Mouse (Mus musculus): ENCODE data around the gene Sp1. TPM values are rescaled to one million over a fixed set of nuclear protein-coding genes. Genes with fewer than 3 reads are reported as not detected.
A peak's percentile ranks its signal among the peaks of the same experiment; 100 is the strongest.

Sp1 gene
- polyA plus RNA-seq (2015; fragmentation: Nextera tagmentation; extraction: Ambion mirVana): 3.4 and 4.1 TPM in 2 replicates

- Histone ChIP-seq H3K9me3 (no peaks in the 10 kb centered on the region), H3K27ac (peak within 1 kb of the TSS; percentile 98), H3K4me3 (peak within 1 kb of the TSS; percentile 93), H3K27me3 (replicated peaks) (no peaks in the 10 kb centered on the region), H3K4me2 (peak within 1 kb of the TSS; percentile 57), H3K9ac (peak within 1 kb of the TSS; percentile 82), H3K4me1 (peaks cover 42% of the 10 kb centered on the region), H3K36me3 (replicated peaks) (peaks cover 26% of the 10 kb centered on the region)
- peak; percentile 99 for ATAC-seq (replicated peaks)
- under 1% methylated on average over 38 of the region's 38 CpGs for WGBS
These were observed at the start of gene Sp1 for GRCm38 (mm10) chr15:102405489-102406195. Sp1 (plus strand) TSS chr15:102406143.

- H3K9me3 ChIP-seq: no peaks in the 10 kb centered on the region
- H3K4me3 ChIP-seq: no peak overlapping the region
- H3K27me3 ChIP-seq (replicated peaks): peaks cover 38% of the 10 kb centered on the region
- H3K27ac ChIP-seq: no peak overlapping the region
- H3K36me3 ChIP-seq (replicated peaks): no peaks in the 10 kb centered on the region
- no peak overlapping the region for H3K9ac ChIP-seq
- peaks cover 25% of the 10 kb centered on the region for H3K4me1 ChIP-seq
- H3K4me2 ChIP-seq: peak overlapping the region; percentile 99; the same call in 1 of the 2 replicates
- no peak for ATAC-seq (replicated peaks)
- 27% methylated on average over 16 of the region's 16 CpGs for WGBS
These were observed 49.2 kb upstream of the Sp1 start for GRCm38 (mm10) chr15:102356501-102357325.

GRCm38 (mm10) chr15:102358126-102358525 lies 47.8 kb upstream of the Sp1 start:
- no peaks in the 10 kb centered on the region for H3K9me3 ChIP-seq
- H3K9ac ChIP-seq: no peak overlapping the region; the same call in 1 of the 2 replicates
- peaks cover 25% of the 10 kb centered on the region for H3K4me1 ChIP-seq
- H3K36me3 ChIP-seq (replicated peaks): no peaks in the 10 kb centered on the region
- WGBS: 4% methylated on average over 25 of the region's 25 CpGs
- peak overlapping the region; percentile 41 for H3K4me2 ChIP-seq
- peak overlapping the region; percentile 23 for H3K4me3 ChIP-seq
- H3K27me3 ChIP-seq (replicated peaks): peaks cover 41% of the 10 kb centered on the region
- no peak overlapping the region for H3K27ac ChIP-seq
- no peak for ATAC-seq (replicated peaks)

- Histone ChIP-seq H3K9me3 (no peaks in the 10 kb centered on the region), H3K9ac (no peak overlapping the region), H3K27ac (no peak overlapping the region), H3K4me1 (peaks cover 25% of the 10 kb centered on the region), H3K4me2 (no peak overlapping the region), H3K4me3 (no peak overlapping the region), H3K36me3 (replicated peaks) (no peaks in the 10 kb centered on the region), H3K27me3 (replicated peaks) (peaks cover 44% of the 10 kb centered on the region)
- 30% methylated on average over 5 of the region's 5 CpGs for WGBS
- no peak; the same call in 1 of the 2 replicates for ATAC-seq (replicated peaks)
These were observed 47.1 kb upstream of the Sp1 start for GRCm38 (mm10) chr15:102358834-102359233.

- no peak overlapping the region for H3K4me3 ChIP-seq
- H3K4me2 ChIP-seq: 0 out of 2 replicates have a peak overlapping the region, but pooled peaks have one; percentile 11
- H3K27me3 ChIP-seq (replicated peaks): peaks cover 25% of the 10 kb centered on the region
- H3K9me3 ChIP-seq: no peaks in the 10 kb centered on the region
- H3K27ac ChIP-seq: no peak overlapping the region
- 9% methylated on average over 14 of the region's 14 CpGs for WGBS
- ATAC-seq (replicated peaks): no peak
- H3K9ac ChIP-seq: no peak overlapping the region
- no peaks in the 10 kb centered on the region for H3K36me3 ChIP-seq (replicated peaks)
- peaks cover 20% of the 10 kb centered on the region for H3K4me1 ChIP-seq
These were observed 43.3 kb upstream of the Sp1 start for GRCm38 (mm10) chr15:102362648-102363047.

- H3K4me3 ChIP-seq: no peak overlapping the region
- H3K36me3 ChIP-seq (replicated peaks): no peaks in the 10 kb centered on the region
- H3K9ac ChIP-seq: no peak overlapping the region
- H3K4me2 ChIP-seq: no peak overlapping the region
- H3K4me1 ChIP-seq: peaks cover 11% of the 10 kb centered on the region
- no peaks in the 10 kb centered on the region for H3K9me3 ChIP-seq
- ATAC-seq (replicated peaks): no peak
- H3K27me3 ChIP-seq (replicated peaks): peaks cover 7% of the 10 kb centered on the region
- 98% methylated on average over 1 of the region's 1 CpGs for WGBS
- no peak overlapping the region for H3K27ac ChIP-seq
These were observed 41.3 kb upstream of the Sp1 start for GRCm38 (mm10) chr15:102364678-102365077.

GRCm38 (mm10) chr15:102366238-102366637 lies 39.7 kb upstream of the Sp1 start:
- Histone ChIP-seq H3K4me2 (peak overlapping the region; percentile 52), H3K9ac (no peak overlapping the region), H3K4me3 (peak overlapping the region; percentile 27; the same call in 1 of the 2 replicates), H3K36me3 (replicated peaks) (no peaks in the 10 kb centered on the region), H3K27me3 (replicated peaks) (peaks cover 21% of the 10 kb centered on the region), H3K4me1 (peaks cover 15% of the 10 kb centered on the region), H3K9me3 (no peaks in the 10 kb centered on the region), H3K27ac (no peak overlapping the region)
- ATAC-seq (replicated peaks): no peak
- 5% methylated on average over 7 of the region's 7 CpGs for WGBS

GRCm38 (mm10) chr15:102366733-102367344 lies 39.1 kb upstream of the Sp1 start, which contains the start of gene Sp7:
Sp7 (minus strand) TSS chr15:102367182.
- 6% methylated on average over 15 of the region's 15 CpGs for WGBS
- ATAC-seq (replicated peaks): no peak
- H3K27me3 ChIP-seq (replicated peaks): peaks cover 24% of the 10 kb centered on the region
- H3K9me3 ChIP-seq: no peaks in the 10 kb centered on the region
- peak within 1 kb of the TSS; percentile 52 for H3K4me2 ChIP-seq
- H3K4me3 ChIP-seq: peak within 1 kb of the TSS; percentile 27
- H3K36me3 ChIP-seq (replicated peaks): no peaks in the 10 kb centered on the region
- no peak within 1 kb of the TSS for H3K27ac ChIP-seq
- peaks cover 15% of the 10 kb centered on the region for H3K4me1 ChIP-seq
- 0 out of 2 replicates have a peak within 1 kb of the TSS, but pooled peaks have one; percentile 25 for H3K9ac ChIP-seq

GRCm38 (mm10) chr15:102369972-102370371 lies 36.0 kb upstream of the Sp1 start:
- H3K27ac ChIP-seq: no peak overlapping the region
- no peaks in the 10 kb centered on the region for H3K36me3 ChIP-seq (replicated peaks)
- peaks cover 15% of the 10 kb centered on the region for H3K4me1 ChIP-seq
- WGBS: 13% methylated on average over 13 of the region's 13 CpGs
- no peak overlapping the region for H3K4me2 ChIP-seq
- H3K27me3 ChIP-seq (replicated peaks): peaks cover 18% of the 10 kb centered on the region; the same call in 1 of the 2 replicates
- no peak overlapping the region for H3K9ac ChIP-seq
- no peak for ATAC-seq (replicated peaks)
- no peaks in the 10 kb centered on the region for H3K9me3 ChIP-seq
- H3K4me3 ChIP-seq: no peak overlapping the region

- peaks cover 24% of the 10 kb centered on the region; the same call in 1 of the 2 replicates for H3K27me3 ChIP-seq (replicated peaks)
- WGBS: 19% methylated on average over 10 of the region's 10 CpGs
- no peak overlapping the region for H3K9ac ChIP-seq
These were observed 35.2 kb upstream of the Sp1 start for GRCm38 (mm10) chr15:102370727-102371126.

GRCm38 (mm10) chr15:102376453-102377162 lies 29.3 kb upstream of the Sp1 start:
- no peaks in the 10 kb centered on the region for H3K36me3 ChIP-seq (replicated peaks)
- H3K4me2 ChIP-seq: peak overlapping the region; percentile 98
- 0 out of 2 replicates have a peak overlapping the region, but pooled peaks have one; percentile 52 for H3K27ac ChIP-seq
- peak overlapping the region; percentile 58 for H3K4me3 ChIP-seq
- H3K9ac ChIP-seq: peak overlapping the region; percentile 57
- no peaks in the 10 kb centered on the region for H3K9me3 ChIP-seq
- ATAC-seq (replicated peaks): peak; percentile 76
- peaks cover 16% of the 10 kb centered on the region for H3K4me1 ChIP-seq
- WGBS: under 1% methylated on average over 34 of the region's 43 CpGs
- H3K27me3 ChIP-seq (replicated peaks): peaks cover 7% of the 10 kb centered on the region; the same call in 1 of the 2 replicates

More at GRCm38 (mm10) chr15:102370727-102371126, 35.2 kb upstream of the Sp1 start:
- no peak overlapping the region for H3K4me3 ChIP-seq
- H3K4me1 ChIP-seq: peaks cover 15% of the 10 kb centered on the region
- no peak overlapping the region for H3K4me2 ChIP-seq
- no peak overlapping the region for H3K27ac ChIP-seq
- no peaks in the 10 kb centered on the region for H3K9me3 ChIP-seq
- ATAC-seq (replicated peaks): no peak
- no peaks in the 10 kb centered on the region for H3K36me3 ChIP-seq (replicated peaks)

Measured in midbrain, embryonic 15.5 days (tissue).